Mouse (Mus musculus) neural tube, embryonic 11.5 days (tissue): Measurements from ENCODE around the gene Ndc1. TPM values are rescaled to one million over a fixed set of nuclear protein-coding genes. Genes with fewer than 3 reads are reported as not detected.
A peak's percentile ranks its signal among the peaks of the same experiment; 100 is the strongest.

Experiments used
- ATAC-seq: fragments of 200-750 bp; cut with Nextera tagmentation; 2 replicates; pipeline ENCODE4 v1.8.0; 2017; ENCODE audit warnings: moderate number of reproducible peaks, mild to moderate bottlenecking, moderate TSS enrichment, moderate library complexity; ENCODE audit not compliant: insufficient read depth, low FRiP score, low TSS enrichment
- DNase-seq: peaks from one replicate; pipeline ENCODE4 v3.0.0-alpha.2; 2015; ENCODE audit warnings: low spot score
- H3K27ac ChIP-seq: fragments of 300-500 bp; sonication (generic); 2 replicates; pipeline ENCODE4 v1.5.1; 2014; ENCODE audit warnings: low read depth, mild to moderate bottlenecking, low read length
- H3K27me3 ChIP-seq: fragments of 300-500 bp; sonication (generic); 2 replicates; pipeline ENCODE4 v1.6.1; 2014; ENCODE audit warnings: mild to moderate bottlenecking, low read length, mixed read lengths; ENCODE audit not compliant: control insufficient read depth, insufficient read depth
- H3K36me3 ChIP-seq: fragments of 300-500 bp; sonication (generic); 2 replicates; pipeline ENCODE4 v1.6.1; 2014; ENCODE audit warnings: mild to moderate bottlenecking, low read length, moderate library complexity, mixed read lengths; ENCODE audit not compliant: control insufficient read depth, insufficient read depth
- H3K4me1 ChIP-seq: fragments of 300-500 bp; sonication (generic); 2 replicates; pipeline ENCODE4 v1.6.1; 2014; ENCODE audit warnings: low read length, mixed read lengths; ENCODE audit not compliant: control insufficient read depth, insufficient read depth
- H3K4me2 ChIP-seq: fragments of 300-500 bp; sonication (generic); 2 replicates; pipeline ENCODE4 v1.6.1; 2014; ENCODE audit warnings: low read depth, mild to moderate bottlenecking, moderate library complexity
- H3K4me3 ChIP-seq: fragments of 300-500 bp; sonication (generic); 2 replicates; pipeline ENCODE4 v1.5.1; 2014; ENCODE audit warnings: low read depth, low read length
- H3K9ac ChIP-seq: fragments of 300-500 bp; sonication (generic); 2 replicates; pipeline ENCODE4 v1.6.1; 2014; ENCODE audit warnings: mild to moderate bottlenecking, low read length
- H3K9me3 ChIP-seq: fragments of 300-500 bp; sonication (generic); 2 replicates; pipeline ENCODE4 v1.6.1; 2016; ENCODE audit warnings: low read length; ENCODE audit not compliant: control insufficient read depth
- WGBS: fragments of 180-500 bp; shearing (Covaris S2); extraction: QIAGEN DNeasy Blood & Tissue Kit; methylation state at CpG from one replicate; pipeline ENCODE4 v1.1.7; 2014; 5-methylcytosine and 5-hydroxymethylcytosine counted together
- polyA plus RNA-seq: library from polyadenylated mRNA; unstranded; fragments of >200 nt; fragmentation: Nextera tagmentation; extraction: Ambion mirVana; gene quantifications from 2 replicates; pipeline ENCODE4 v1.2.1, GENCODE M21; 2014

Gene Ndc1
- polyA plus RNA-seq, 1 experiment from 2014 or later: 48.8 TPM

DNA sequence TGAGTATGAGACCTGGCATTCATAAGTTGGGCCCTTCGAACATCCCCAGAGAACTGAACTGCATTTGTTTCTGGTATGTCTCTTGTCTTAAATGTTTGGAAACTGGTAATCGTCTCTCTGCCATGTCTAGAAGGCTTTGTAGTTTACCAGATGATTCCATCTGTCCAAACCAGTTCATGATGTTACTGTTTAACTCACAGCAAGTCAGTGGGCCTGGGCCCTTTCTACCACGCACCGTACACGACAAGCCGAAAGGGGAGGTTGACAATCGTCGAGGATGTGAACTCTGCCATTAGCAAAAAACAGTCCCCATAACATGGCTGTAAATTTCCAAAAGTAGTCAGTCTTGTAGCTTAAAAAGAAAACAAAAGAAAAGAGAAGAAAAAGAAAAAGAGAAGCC is 71.2 kb downstream of the Ndc1 start:
- Histone ChIP-seq H3K4me3 (no peak overlapping the region), H3K36me3 (no peaks in the 10 kb centered on the region), H3K4me1 (peaks cover 14% of the 10 kb centered on the region), H3K27me3 (peaks cover 22% of the 10 kb centered on the region), H3K9ac (no peak overlapping the region), H3K27ac (no peak overlapping the region), H3K4me2 (no peak overlapping the region), H3K9me3 (no peaks in the 10 kb centered on the region)
- WGBS: 84% methylated on average over 8 of the region's 8 CpGs
- DNase-seq (no peak), ATAC-seq (no peak)

DNA sequence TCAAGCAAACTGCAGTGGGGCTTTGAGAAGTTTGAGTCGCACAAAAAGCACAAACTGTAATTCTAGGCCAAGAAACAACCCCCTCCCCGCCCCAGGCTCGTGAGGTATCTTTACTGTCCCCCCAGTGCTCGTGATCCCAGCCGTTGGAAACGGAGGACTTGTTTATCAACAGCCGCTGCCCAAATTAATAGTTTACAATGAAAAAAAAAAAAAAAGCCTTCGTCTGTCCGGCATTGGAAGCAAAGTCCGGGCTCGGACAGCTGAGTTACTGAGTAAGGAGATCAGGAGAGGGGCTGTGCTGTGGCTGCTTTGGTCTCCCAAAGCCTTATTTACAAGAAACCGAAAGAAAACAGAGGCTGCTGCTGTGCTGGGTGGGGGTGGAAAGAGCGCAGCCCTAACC is 72.7 kb downstream of the Ndc1 start:
- Histone ChIP-seq H3K4me1 (peaks cover 12% of the 10 kb centered on the region), H3K36me3 (no peaks in the 10 kb centered on the region), H3K9ac (0 out of 2 replicates have a peak overlapping the region, but pooled peaks have one; percentile 11), H3K27ac (no peak overlapping the region), H3K27me3 (peaks cover 12% of the 10 kb centered on the region), H3K9me3 (no peaks in the 10 kb centered on the region), H3K4me3 (no peak overlapping the region), H3K4me2 (peak overlapping the region; percentile 21; the same call in 1 of the 2 replicates)
- WGBS: 23% methylated on average over 13 of the region's 13 CpGs
- no peak for ATAC-seq
- DNase-seq: no peak

DNA sequence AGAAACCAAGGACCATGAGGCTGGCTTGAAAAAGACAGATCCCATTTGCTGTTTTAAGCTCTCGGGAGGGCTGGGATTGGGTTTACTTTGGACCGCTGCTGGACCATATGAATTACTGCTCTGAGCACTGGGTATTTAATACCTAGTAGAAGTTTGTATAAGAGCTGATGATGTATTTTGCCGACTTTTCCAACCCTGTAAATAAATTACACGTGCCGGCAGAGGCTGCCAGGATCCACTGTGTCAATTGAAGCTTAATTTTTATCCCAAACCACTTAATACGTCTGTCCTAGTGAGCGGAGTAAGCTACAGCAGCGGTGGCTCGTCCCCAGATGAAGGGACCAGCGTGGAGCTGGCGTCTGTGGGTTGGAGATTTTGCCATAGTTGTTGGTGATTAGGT is 74.7 kb downstream of the Ndc1 start:
- DNase-seq (no peak), ATAC-seq (no peak)
- peaks cover 12% of the 10 kb centered on the region for H3K4me1 ChIP-seq
- H3K4me2 ChIP-seq: no peak overlapping the region
- H3K9ac ChIP-seq: no peak overlapping the region
- WGBS: 61% methylated on average over 11 of the region's 11 CpGs
- H3K4me3 ChIP-seq: no peak overlapping the region
- H3K27ac ChIP-seq: no peak overlapping the region
- peaks cover 1% of the 10 kb centered on the region for H3K27me3 ChIP-seq
- no peaks in the 10 kb centered on the region for H3K36me3 ChIP-seq
- no peaks in the 10 kb centered on the region for H3K9me3 ChIP-seq

DNA sequence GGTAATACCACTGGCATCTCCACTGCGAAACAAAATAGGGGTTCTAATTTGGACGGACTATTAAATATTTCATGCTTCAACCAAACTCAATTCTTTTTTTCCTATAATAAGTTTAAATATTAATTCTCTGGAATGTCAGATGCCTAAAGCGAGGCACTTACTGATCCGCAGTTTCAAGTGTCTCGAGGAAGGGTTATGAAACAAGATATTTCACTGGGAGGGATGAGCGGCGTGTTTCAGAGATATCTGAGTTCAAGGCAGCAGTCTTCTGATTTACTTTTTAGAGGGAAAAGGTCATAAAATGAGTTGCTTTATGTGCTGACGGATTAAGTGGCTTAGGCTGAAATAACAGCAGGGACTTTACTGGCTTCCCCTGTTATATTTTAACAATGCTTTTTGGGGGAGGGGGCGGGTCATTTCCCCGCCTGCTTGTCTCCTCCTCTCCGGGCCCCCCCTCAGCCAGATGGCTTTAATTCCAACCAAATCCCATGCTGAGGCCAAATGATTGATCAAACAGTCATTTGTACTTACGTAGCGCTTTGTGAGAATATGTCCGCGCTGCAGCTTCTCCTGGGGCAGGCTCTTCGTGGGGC is 75.4 kb downstream of the Ndc1 start:
- 28% methylated on average over 16 of the region's 16 CpGs for WGBS
- no peak overlapping the region for H3K4me3 ChIP-seq
- ATAC-seq: no peak
- H3K4me1 ChIP-seq: peaks cover 12% of the 10 kb centered on the region
- no peak overlapping the region for H3K9ac ChIP-seq
- no peak overlapping the region for H3K27ac ChIP-seq
- H3K27me3 ChIP-seq: no peaks in the 10 kb centered on the region
- H3K9me3 ChIP-seq: no peaks in the 10 kb centered on the region
- H3K36me3 ChIP-seq: no peaks in the 10 kb centered on the region
- no peak overlapping the region for H3K4me2 ChIP-seq
- no peak for DNase-seq

DNA sequence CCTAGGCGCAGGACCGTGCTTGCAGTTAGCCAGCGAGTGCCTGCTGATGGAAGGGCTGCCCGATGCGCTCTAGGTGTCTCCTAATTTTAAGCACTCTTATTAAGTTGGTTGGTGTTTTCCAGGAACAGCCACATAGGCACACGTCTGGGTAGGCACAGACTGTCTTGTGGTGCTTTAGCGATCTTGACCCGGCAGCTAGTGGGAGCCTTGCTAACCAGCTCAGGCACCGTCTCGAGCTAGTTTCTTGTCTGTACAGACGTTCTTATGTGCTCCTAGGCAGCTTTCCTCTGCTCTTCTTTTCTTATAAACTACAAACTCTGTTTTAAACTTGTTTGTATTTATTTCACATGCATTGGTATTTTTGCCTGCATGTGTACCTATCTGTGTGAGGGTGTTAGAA is 76.0 kb downstream of the Ndc1 start:
- ATAC-seq (no peak), DNase-seq (no peak)
- Histone ChIP-seq H3K9ac (0 out of 2 replicates have a peak overlapping the region, but pooled peaks have one; percentile 7), H3K27me3 (no peaks in the 10 kb centered on the region), H3K9me3 (no peaks in the 10 kb centered on the region), H3K4me2 (no peak overlapping the region), H3K27ac (no peak overlapping the region), H3K4me1 (peaks cover 12% of the 10 kb centered on the region), H3K4me3 (no peak overlapping the region), H3K36me3 (no peaks in the 10 kb centered on the region)
- 52% methylated on average over 11 of the region's 11 CpGs for WGBS

DNA sequence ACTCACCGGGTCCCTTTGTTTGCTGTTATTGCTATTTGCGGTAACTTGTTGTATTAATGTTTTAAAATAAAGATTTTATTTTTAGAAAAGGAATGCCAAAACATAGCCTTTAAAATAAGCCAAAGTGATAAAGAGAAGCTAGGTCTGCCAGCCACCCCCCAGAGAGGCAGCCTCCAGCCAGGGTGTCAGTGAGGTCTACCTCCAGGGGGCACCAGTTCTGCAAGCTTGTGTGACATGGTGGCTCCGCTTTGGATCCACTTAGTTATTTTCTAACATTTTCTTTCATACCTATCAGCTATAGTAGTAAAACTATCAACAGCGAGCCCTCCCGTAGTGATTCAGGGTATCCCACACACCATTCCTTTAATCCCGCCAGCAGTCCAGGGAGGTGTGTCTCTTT is 80.9 kb downstream of the Ndc1 start:
- Histone ChIP-seq H3K27ac (no peak overlapping the region), H3K9ac (no peak overlapping the region), H3K36me3 (no peaks in the 10 kb centered on the region), H3K27me3 (no peaks in the 10 kb centered on the region), H3K4me2 (no peak overlapping the region), H3K9me3 (no peaks in the 10 kb centered on the region), H3K4me1 (peaks cover 2% of the 10 kb centered on the region; the same call in 1 of the 2 replicates), H3K4me3 (no peak overlapping the region)
- ATAC-seq (no peak), DNase-seq (no peak)
- 86% methylated on average over 6 of the region's 6 CpGs for WGBS

DNA sequence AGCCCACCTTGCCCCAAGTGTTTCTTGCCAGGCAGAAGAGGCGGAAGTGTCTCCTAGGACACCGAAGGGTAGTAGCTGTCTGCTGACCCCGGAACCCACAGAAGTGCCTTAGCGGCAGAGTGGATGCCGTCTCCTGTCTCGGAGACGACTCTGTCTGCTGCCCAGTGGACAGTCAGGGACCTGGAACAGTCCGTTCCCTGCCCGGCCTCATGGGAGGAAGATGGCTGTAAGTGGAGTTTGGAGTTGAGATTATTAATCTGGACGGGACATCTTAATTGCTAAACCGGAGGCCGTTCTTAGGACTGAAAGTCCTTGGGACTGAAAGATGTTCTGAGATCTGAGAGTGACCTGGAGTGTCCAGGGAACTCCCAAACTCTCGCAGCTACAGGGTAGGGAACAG is 81.9 kb downstream of the Ndc1 start:
- ATAC-seq (no peak), DNase-seq (no peak)
- Histone ChIP-seq H3K9ac (no peak overlapping the region), H3K4me1 (no peaks in the 10 kb centered on the region), H3K27me3 (no peaks in the 10 kb centered on the region), H3K4me3 (no peak overlapping the region), H3K36me3 (no peaks in the 10 kb centered on the region), H3K9me3 (no peaks in the 10 kb centered on the region), H3K4me2 (no peak overlapping the region), H3K27ac (no peak overlapping the region)
- 91% methylated on average over 13 of the region's 13 CpGs for WGBS

DNA sequence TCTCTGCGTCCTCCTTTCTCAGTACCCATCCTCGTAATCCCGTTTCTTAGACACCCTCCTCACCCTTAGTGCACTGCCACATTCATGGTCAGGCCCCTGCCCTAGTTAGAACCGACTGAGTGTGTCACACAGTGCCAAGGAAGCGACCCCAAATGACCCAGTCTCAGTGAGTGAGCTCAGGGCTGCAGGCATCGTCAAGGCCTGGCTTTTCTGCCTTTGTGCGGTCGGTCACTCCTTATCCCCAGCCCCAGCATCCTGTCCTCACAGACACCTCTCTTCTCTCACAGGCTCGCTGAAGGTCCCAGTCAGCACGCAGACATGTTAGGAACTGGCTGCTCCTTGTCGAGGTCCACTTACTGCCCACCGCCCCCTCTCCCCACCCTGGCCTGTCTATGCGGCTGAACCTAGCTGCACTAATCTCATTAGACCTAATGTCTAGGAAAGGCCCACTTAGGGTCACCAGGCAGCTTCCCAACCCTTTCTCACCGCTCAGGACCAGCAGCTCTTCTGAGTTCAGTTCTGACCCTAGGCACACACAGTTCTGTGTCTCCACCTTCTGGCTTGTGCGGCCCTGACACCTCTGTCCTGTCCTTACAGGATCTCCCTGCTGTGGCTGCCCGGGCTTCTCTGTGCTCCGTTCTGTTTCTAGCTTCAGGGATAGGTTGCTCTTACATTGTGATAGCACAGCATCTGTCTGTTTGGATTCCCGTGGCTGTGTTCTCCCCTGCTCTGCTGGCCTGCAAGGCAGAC is 84.9 kb downstream of the Ndc1 start:
- 80% methylated on average over 18 of the region's 18 CpGs for WGBS

More for the DNA sequence above, 84.9 kb downstream of the Ndc1 start:
- Histone ChIP-seq H3K9me3 (no peaks in the 10 kb centered on the region), H3K36me3 (no peaks in the 10 kb centered on the region), H3K27ac (no peak overlapping the region), H3K4me2 (no peak overlapping the region), H3K4me3 (no peak overlapping the region), H3K4me1 (no peaks in the 10 kb centered on the region), H3K27me3 (no peaks in the 10 kb centered on the region), H3K9ac (no peak overlapping the region)
- DNase-seq (no peak), ATAC-seq (no peak)
